Mouse (Mus musculus) spleen, adult 2 months (tissue): ENCODE data around the gene Scamp5. TPM values are rescaled to one million over a fixed set of nuclear protein-coding genes. Genes with fewer than 3 reads are reported as not detected.

Source experiments
- DNase-seq, 2 experiments: peaks; one replicate each; pipeline versions ENCODE4 v3.0.0 to v3.0.0-alpha.2; 2012 to 2021; ENCODE audit warnings: low spot score in 2 of 2, low read depth in 1 of 2
- H3K27ac ChIP-seq: fragments of 200-500 bp; 2 replicates; pipeline ENCODE4 v1.5.1; 2012; ENCODE audit warnings: low read length, inconsistent platforms; ENCODE audit not compliant: insufficient read depth
- H3K27me3 ChIP-seq: fragments of 200-500 bp; 2 replicates; pipeline ENCODE4 v1.6.1; 2012; ENCODE audit warnings: mild to moderate bottlenecking, moderate library complexity, low read length, inconsistent platforms; ENCODE audit not compliant: control insufficient read depth, insufficient read depth
- H3K36me3 ChIP-seq: fragments of 200-500 bp; 2 replicates; pipeline ENCODE4 v1.6.1; 2012; ENCODE audit warnings: mild to moderate bottlenecking, low read length, inconsistent platforms; ENCODE audit not compliant: control insufficient read depth, insufficient read depth
- H3K4me1 ChIP-seq: fragments of 200-500 bp; 2 replicates; pipeline ENCODE4 v1.6.1; 2011; ENCODE audit warnings: inconsistent platforms; ENCODE audit not compliant: control insufficient read depth, insufficient read depth, insufficient read length
- H3K4me3 ChIP-seq: fragments of 200-500 bp; 2 replicates; pipeline ENCODE4 v1.5.1; 2011; ENCODE audit warnings: mild to moderate bottlenecking, inconsistent platforms; ENCODE audit not compliant: insufficient read depth, insufficient read length; ENCODE audit errors: extremely low read depth
- CTCF ChIP-seq: fragments of 200-500 bp; IDR thresholded peaks from 2 replicates; pipeline ENCODE4 v1.5.1; 2011; ENCODE audit warnings: mild to moderate bottlenecking, inconsistent platforms; ENCODE audit not compliant: insufficient read depth, insufficient read length, insufficient replicate concordance; ENCODE audit errors: extremely low read depth
- POLR2A ChIP-seq: fragments of 200-500 bp; IDR thresholded peaks from 2 replicates; pipeline ENCODE4 v1.6.1; 2011; ENCODE audit warnings: low read depth, low read length, inconsistent platforms
- WGBS: fragments of 180-500 bp; shearing (Covaris S2); methylation state at CpG from one replicate; pipeline ENCODE4 v1.1.7; 2018; 5-methylcytosine and 5-hydroxymethylcytosine counted together
- polyA plus RNA-seq: library from polyadenylated mRNA; depleted of rRNA; stranded (reverse); fragments of >200 nt; gene quantifications from 2 replicates; pipeline ENCODE4 v1.2.3, GENCODE M21; 2012; rRNA removed

The Scamp5 gene
- polyA plus RNA-seq, result 12.4 and 19.3 TPM in 2 replicates

DNA sequence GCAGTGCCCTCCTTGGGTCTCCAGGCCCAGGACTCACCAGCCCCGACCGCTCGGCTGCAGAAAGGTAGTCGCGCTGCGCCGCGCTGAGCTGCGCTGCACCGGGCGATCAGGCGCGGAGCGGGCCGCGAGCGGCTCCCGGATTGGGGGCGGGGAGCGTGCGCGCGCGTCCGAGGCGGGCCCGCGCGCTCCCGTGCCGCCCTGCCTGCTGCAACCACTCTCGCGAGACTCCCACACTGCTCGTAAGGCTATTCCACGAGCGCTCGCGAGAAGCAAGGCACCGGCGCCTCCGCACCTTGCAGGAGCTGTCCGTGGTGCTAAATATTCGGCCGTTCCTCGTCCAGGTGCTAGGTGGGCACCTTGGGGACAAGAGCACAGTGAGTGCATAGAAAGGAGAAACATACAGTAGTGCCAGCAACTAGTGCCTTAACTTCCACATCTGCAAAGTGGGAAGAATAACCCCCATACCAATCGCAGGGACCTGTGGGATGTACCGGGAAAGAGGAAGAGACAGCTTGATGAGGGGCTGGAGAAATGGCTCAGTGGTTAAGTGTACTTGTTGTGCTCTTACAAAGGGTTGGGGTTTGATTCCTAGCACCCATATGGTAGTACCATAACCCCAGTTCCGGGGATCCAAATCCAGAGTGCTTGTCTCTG lies at the start of gene Scamp5:
Gene Scamp5 (minus strand): TSS at position 165 of the 654 bp plus-strand sequence.
- Histone ChIP-seq H3K4me1 (peaks cover 6% of the 10 kb centered on the region; the same call in 1 of the 2 replicates), H3K27me3 (peaks cover 2% of the 10 kb centered on the region; the same call in 1 of the 2 replicates), H3K27ac (no peak within 1 kb of the TSS), H3K4me3 (peak within 1 kb of the TSS; percentile 51), H3K36me3 (no peaks in the 10 kb centered on the region)
- no peak for TF ChIP-seq POLR2A
- TF ChIP-seq CTCF, result no peak
- 2% methylated on average over 45 of the region's 48 CpGs for WGBS
- DNase-seq, result peak; percentile 39 to 61

DNA sequence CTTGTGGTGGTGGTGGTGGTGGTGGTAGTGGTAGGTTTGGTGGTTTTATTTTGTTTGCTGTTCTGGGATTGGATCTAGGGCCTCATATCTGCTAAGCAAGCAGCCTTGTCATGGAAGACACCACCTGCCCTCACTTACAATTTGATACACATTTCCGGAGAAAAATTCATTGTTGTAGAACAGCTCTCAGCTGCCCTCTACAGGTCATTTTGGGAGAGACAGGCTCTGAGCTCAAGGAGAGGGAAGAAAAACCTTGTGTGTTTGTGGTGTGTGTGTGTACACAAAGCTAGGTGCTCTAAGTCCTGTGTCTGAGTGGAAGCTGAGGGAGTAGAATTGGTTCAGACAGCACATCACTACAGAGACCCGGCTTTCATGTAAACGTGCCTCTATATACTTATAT lies 49.3 kb upstream of the Scamp5 start:
- TF ChIP-seq POLR2A, result no peak
- TF ChIP-seq CTCF, result peak; percentile 55; the same call in 1 of the 2 replicates
- no peaks in the 10 kb centered on the region for H3K36me3 ChIP-seq
- no peak overlapping the region for H3K4me3 ChIP-seq
- WGBS, result 12% methylated on average over 3 of the region's 3 CpGs
- peak; percentile 52 to 64 for DNase-seq
- no peak overlapping the region for H3K27ac ChIP-seq
- no peaks in the 10 kb centered on the region for H3K27me3 ChIP-seq
- H3K4me1 ChIP-seq, result no peaks in the 10 kb centered on the region

DNA sequence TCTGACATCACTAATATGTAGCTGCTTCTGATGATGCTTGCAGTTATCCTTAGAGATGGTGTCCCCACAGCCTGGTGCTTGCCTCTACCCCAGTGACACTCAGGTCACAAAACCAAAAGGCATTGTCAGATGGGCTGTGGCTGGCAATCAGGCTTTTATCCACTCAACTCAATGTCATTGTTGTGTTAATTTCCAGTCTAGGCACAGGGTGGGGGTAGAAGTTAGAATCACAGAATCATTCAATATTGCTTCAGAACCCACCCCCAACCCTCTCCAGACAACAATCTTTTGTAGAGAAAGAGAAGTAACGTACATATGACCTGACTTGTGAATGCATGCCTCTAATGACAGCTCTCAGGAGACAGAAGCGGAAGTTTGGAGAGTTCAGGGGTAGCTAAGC lies 42.7 kb upstream of the Scamp5 start:
- no peak for TF ChIP-seq CTCF
- no peak for TF ChIP-seq POLR2A
- no peak overlapping the region for H3K27ac ChIP-seq
- no peak overlapping the region for H3K4me3 ChIP-seq
- DNase-seq, result no peak
- no peaks in the 10 kb centered on the region for H3K36me3 ChIP-seq
- WGBS, result 72% methylated on average over 2 of the region's 2 CpGs
- H3K4me1 ChIP-seq, result no peaks in the 10 kb centered on the region
- H3K27me3 ChIP-seq, result no peaks in the 10 kb centered on the region

DNA sequence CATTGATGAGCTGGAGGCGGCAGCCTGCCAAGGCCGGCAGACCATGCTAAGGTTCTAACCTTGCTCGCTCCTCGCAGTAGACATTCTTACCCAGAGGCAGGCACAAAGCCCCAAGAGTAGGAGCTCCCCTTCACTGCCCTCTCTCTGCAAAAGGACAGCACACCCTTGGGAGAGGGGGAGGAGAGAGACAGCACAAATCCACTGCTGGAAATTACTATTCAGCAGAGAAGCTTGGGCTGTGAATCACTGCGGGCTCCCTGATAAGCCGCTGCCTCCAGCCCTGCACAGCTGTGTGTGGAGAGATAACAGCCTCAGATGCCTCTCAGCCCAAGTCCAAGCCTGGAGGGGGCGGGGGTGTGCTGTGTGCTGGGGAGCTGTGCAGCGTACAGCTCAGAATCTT lies 37.8 kb upstream of the Scamp5 start:
- no peak overlapping the region for H3K4me3 ChIP-seq
- WGBS, result 13% methylated on average over 8 of the region's 8 CpGs
- DNase-seq, result no peak
- no peaks in the 10 kb centered on the region for H3K36me3 ChIP-seq
- H3K4me1 ChIP-seq, result peaks cover 8% of the 10 kb centered on the region
- no peak overlapping the region for H3K27ac ChIP-seq
- peaks cover 27% of the 10 kb centered on the region for H3K27me3 ChIP-seq
- TF ChIP-seq POLR2A (no peak), CTCF (no peak)

DNA sequence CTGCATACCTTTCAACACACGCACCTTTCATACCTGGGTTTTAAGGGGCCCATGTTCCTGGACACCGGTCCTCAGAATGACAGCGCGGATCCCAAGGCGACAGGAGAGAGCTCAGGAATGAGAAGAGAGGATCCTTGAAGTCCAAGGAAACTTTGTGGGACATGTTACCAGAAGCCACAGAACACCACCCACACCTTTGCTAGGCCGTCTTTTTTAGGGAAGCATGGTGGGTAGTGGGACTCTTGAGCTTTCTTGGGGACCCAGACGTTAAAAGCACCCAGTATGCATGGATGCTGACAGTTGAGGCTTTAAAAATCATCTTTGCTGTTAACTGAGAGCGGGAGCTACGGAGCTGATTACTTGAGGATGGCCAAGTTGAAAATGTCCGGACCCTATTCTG lies 37.0 kb upstream of the Scamp5 start:
- Histone ChIP-seq H3K4me3 (no peak overlapping the region), H3K4me1 (peaks cover 8% of the 10 kb centered on the region), H3K36me3 (no peaks in the 10 kb centered on the region), H3K27ac (no peak overlapping the region), H3K27me3 (peaks cover 27% of the 10 kb centered on the region)
- no peak for DNase-seq
- 62% methylated on average over 10 of the region's 10 CpGs for WGBS
- TF ChIP-seq POLR2A, result no peak
- no peak for TF ChIP-seq CTCF

DNA sequence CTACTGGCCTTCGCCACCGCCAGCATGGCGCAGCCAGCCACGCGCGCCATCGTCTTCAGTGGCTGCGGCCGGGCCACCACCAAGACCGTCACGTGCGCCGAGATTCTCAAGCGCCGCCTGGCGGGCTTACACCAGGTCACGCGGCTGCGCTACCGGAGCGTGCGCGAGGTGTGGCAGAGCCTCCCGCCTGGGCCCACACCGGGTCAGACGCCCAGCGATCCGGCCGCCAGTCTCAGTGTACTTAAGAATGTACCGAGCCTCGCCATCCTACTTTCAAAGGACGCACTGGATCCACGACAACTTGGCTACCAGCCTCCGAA lies 36.5 kb upstream of the Scamp5 start:
- Histone ChIP-seq H3K27me3 (peaks cover 27% of the 10 kb centered on the region), H3K4me1 (peaks cover 8% of the 10 kb centered on the region), H3K27ac (no peak overlapping the region), H3K36me3 (no peaks in the 10 kb centered on the region), H3K4me3 (peak overlapping the region; percentile 23; the same call in 1 of the 2 replicates)
- WGBS, result 4% methylated on average over 34 of the region's 34 CpGs
- peak; percentile 33 to 51 for DNase-seq
- TF ChIP-seq CTCF, result peak; percentile 26; the same call in 1 of the 2 replicates
- no peak for TF ChIP-seq POLR2A

DNA sequence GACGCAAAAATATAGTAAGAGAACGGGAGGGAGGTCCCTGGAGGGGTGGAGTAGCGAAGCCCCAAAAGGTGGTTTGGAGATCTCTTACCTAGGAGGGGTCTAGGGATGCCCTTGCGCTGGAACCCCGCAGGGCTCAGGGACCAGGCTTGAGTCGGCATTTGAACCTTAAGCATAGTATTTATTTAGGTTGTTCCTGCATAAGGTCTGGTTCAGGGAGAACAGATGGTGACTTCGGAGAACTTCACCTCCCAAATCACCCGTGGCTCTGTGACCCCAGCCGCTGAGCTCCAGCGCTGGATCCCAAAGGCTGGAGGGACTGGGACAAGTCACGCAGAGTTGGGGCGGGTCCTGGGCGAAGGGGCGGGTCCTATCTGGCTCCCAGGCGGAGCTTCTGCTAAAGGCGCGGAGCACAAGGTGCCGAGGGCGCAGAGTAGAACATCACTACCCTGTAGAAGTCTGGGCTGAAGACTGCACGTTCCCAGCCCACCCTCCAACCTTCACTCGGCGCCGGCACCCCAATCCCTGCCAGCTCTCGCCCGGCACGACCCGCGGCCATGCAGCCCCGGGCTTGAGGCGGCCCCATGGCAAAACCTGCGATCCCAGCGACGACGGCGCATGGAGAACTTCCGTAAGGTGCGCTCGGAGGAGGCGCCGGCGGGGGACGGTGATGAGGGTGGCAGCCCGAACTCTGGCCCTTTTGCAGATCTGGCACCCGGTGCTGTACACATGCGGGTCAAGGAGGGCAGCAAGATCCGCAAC lies 35.9 kb upstream of the Scamp5 start, which contains the start of gene Rpp25:
Gene Rpp25 (plus strand): TSS at position 405 of the 759 bp plus-strand sequence.
- TF ChIP-seq CTCF, result no peak
- no peak for TF ChIP-seq POLR2A
- peaks cover 27% of the 10 kb centered on the region for H3K27me3 ChIP-seq
- no peak within 1 kb of the TSS for H3K27ac ChIP-seq
- WGBS, result 3% methylated on average over 46 of the region's 46 CpGs
- H3K36me3 ChIP-seq, result no peaks in the 10 kb centered on the region
- H3K4me1 ChIP-seq, result peaks cover 8% of the 10 kb centered on the region
- DNase-seq, result no peak
- H3K4me3 ChIP-seq, result peak within 1 kb of the TSS; percentile 23; the same call in 1 of the 2 replicates
